Mouse (Mus musculus) MEL (cell line): ENCODE measurements around the gene Drg1. TPM values are rescaled to one million over a fixed set of nuclear protein-coding genes. Genes with fewer than 3 reads are reported as not detected.
A peak's percentile ranks its signal among the peaks of the same experiment; 100 is the strongest.

Source experiments
- DNase-seq: peaks from one replicate; pipeline ENCODE4 v3.0.0; 2011; ENCODE audit warnings: low read depth, low spot score
- H3K27ac ChIP-seq: 2 replicates; pipeline ENCODE4 v1.5.1; 2012; ENCODE audit warnings: low read depth, mild to moderate bottlenecking, control low read depth, low read length, moderate library complexity; ENCODE audit not compliant: control insufficient read depth
- H3K27me3 ChIP-seq, 2 experiments: fragments of 150-350 bp in 1 of 2; sonication (generic) in 1 of 2; 2 replicates each; pipeline ENCODE4 v1.6.1; 2012; ENCODE audit warnings: low read length in 2 of 2, mild to moderate bottlenecking in 2 of 2, improper control_type of control experiment in 1 of 2, moderate library complexity in 1 of 2; ENCODE audit not compliant: insufficient read depth in 2 of 2, control insufficient read depth in 1 of 2
- H3K36me3 ChIP-seq, 2 experiments: 2 replicates each; pipeline ENCODE4 v1.6.1; 2012 to 2014; ENCODE audit warnings: low read length in 2 of 2, improper control_type of control experiment in 1 of 2, inconsistent platforms in 1 of 2, mild to moderate bottlenecking in 1 of 2; ENCODE audit not compliant: insufficient read depth in 2 of 2, control insufficient read depth in 1 of 2
- H3K4me1 ChIP-seq, 2 experiments: fragments of 150-350 bp in 1 of 2; sonication (generic) in 1 of 2; 2 replicates each; pipeline ENCODE4 v1.6.1; 2012; ENCODE audit warnings: low read length in 2 of 2, improper control_type of control experiment in 1 of 2, mild to moderate bottlenecking in 1 of 2; ENCODE audit not compliant: insufficient read depth in 2 of 2, control insufficient read depth in 1 of 2
- H3K4me3 ChIP-seq, 2 experiments: fragments of 150-350 bp in 1 of 2; sonication (generic) in 1 of 2; 2 replicates each; pipeline ENCODE4 v1.5.1; 2012; ENCODE audit warnings: low read depth in 2 of 2, low read length in 2 of 2, mild to moderate bottlenecking in 2 of 2, moderate library complexity in 2 of 2, control low read depth in 1 of 2, improper control_type of control experiment in 1 of 2; ENCODE audit not compliant: control insufficient read depth in 1 of 2, insufficient read depth in 1 of 2
- H3K79me2 ChIP-seq: 2 replicates; pipeline ENCODE4 v1.6.1; 2012; ENCODE audit warnings: mild to moderate bottlenecking, low read length, moderate library complexity; ENCODE audit not compliant: control insufficient read depth, poor library complexity, insufficient read depth
- H3K9ac ChIP-seq: 2 replicates; pipeline ENCODE4 v1.6.1; 2012; ENCODE audit warnings: low read depth, mild to moderate bottlenecking, control low read depth, low read length, moderate library complexity; ENCODE audit not compliant: control insufficient read depth, poor library complexity, severe bottlenecking
- H3K9me3 ChIP-seq: fragments of 150-350 bp; sonication (generic); replicated peaks from 2 replicates; pipeline ENCODE4 v1.6.1; 2012; ENCODE audit warnings: mild to moderate bottlenecking, low read length, improper control_type of control experiment, moderate library complexity; ENCODE audit not compliant: insufficient read depth
- BHLHE40 ChIP-seq: IDR thresholded peaks from 2 replicates; pipeline ENCODE4 v1.6.1; 2012; ENCODE audit warnings: low read depth, mild to moderate bottlenecking, inconsistent platforms, low read length, improper control_type of control experiment, borderline replicate concordance
- CHD1 ChIP-seq: IDR thresholded peaks from 2 replicates; pipeline ENCODE4 v1.6.1; 2012; ENCODE audit warnings: low read depth, mild to moderate bottlenecking, inconsistent platforms, low read length, improper control_type of control experiment
- CHD2 ChIP-seq: IDR thresholded peaks from 2 replicates; pipeline ENCODE4 v1.6.1; 2011; ENCODE audit warnings: low read length, improper control_type of control experiment
- CTCF ChIP-seq, 3 experiments: IDR thresholded peaks in 2 of 3; conservative IDR thresholded peaks in 1 of 3; 2 replicates each; pipeline ENCODE4 v1.5.1; 2011 to 2012; ENCODE audit warnings: low read length in 3 of 3, low read depth in 2 of 3, mild to moderate bottlenecking in 2 of 3, improper control_type of control experiment in 1 of 3, inconsistent platforms in 1 of 3, mixed read lengths in 1 of 3, moderate library complexity in 1 of 3; ENCODE audit not compliant: control insufficient read depth in 1 of 3, insufficient read depth in 1 of 3, poor library complexity in 1 of 3, severe bottlenecking in 1 of 3
- E2F4 ChIP-seq: IDR thresholded peaks from 2 replicates; pipeline ENCODE4 v1.6.1; 2011; ENCODE audit warnings: low read depth, low read length, improper control_type of control experiment, borderline replicate concordance
- ELF1 ChIP-seq: IDR thresholded peaks from 2 replicates; pipeline ENCODE4 v1.6.1; 2014; ENCODE audit warnings: low read depth, mild to moderate bottlenecking, inconsistent platforms, low read length, improper control_type of control experiment, moderate library complexity
- EP300 ChIP-seq, 2 experiments: IDR thresholded peaks; 2 replicates each; pipeline ENCODE4 v1.6.1; 2011; ENCODE audit warnings: improper control_type of control experiment in 2 of 2, low read length in 2 of 2, low read depth in 1 of 2, mild to moderate bottlenecking in 1 of 2
- ETS1 ChIP-seq: IDR thresholded peaks from 2 replicates; pipeline ENCODE4 v1.6.1; 2012; ENCODE audit warnings: low read depth, mild to moderate bottlenecking, inconsistent platforms, low read length, improper control_type of control experiment, moderate library complexity
- GABPA ChIP-seq: IDR thresholded peaks from 2 replicates; pipeline ENCODE4 v1.6.1; 2012; ENCODE audit warnings: low read depth, mild to moderate bottlenecking, inconsistent platforms, low read length, improper control_type of control experiment, moderate library complexity
- GATA1 ChIP-seq: IDR thresholded peaks from 2 replicates; pipeline ENCODE4 v1.6.1; 2011; ENCODE audit warnings: low read depth, low read length, improper control_type of control experiment
- HCFC1 ChIP-seq: IDR thresholded peaks from 2 replicates; pipeline ENCODE4 v1.6.1; 2012; ENCODE audit warnings: low read depth, mild to moderate bottlenecking, inconsistent platforms, low read length, improper control_type of control experiment, moderate library complexity
- JUND ChIP-seq: IDR thresholded peaks from 2 replicates; pipeline ENCODE4 v1.6.1; 2011; ENCODE audit warnings: low read depth, mild to moderate bottlenecking, improper control_type of control experiment, low read length
- MAFK ChIP-seq: IDR thresholded peaks from 2 replicates; pipeline ENCODE4 v1.6.1; 2011; ENCODE audit warnings: low read depth, mild to moderate bottlenecking, low read length, improper control_type of control experiment, borderline replicate concordance
- MAX ChIP-seq: IDR thresholded peaks from 2 replicates; pipeline ENCODE4 v1.6.1; 2011; ENCODE audit warnings: low read length, improper control_type of control experiment
- MAZ ChIP-seq: IDR thresholded peaks from 2 replicates; pipeline ENCODE4 v1.6.1; 2012; ENCODE audit warnings: low read depth, mild to moderate bottlenecking, inconsistent platforms, low read length, improper control_type of control experiment
- MEF2A ChIP-seq: IDR thresholded peaks from 2 replicates; pipeline ENCODE4 v1.6.1; 2014; ENCODE audit warnings: low read depth, mild to moderate bottlenecking, inconsistent platforms, low read length, improper control_type of control experiment; ENCODE audit not compliant: poor library complexity, insufficient replicate concordance, severe bottlenecking; ENCODE audit errors: extremely low read depth
- MXI1 ChIP-seq: IDR thresholded peaks from 2 replicates; pipeline ENCODE4 v1.6.1; 2011; ENCODE audit warnings: mild to moderate bottlenecking, low read depth, low read length, improper control_type of control experiment
- MYB ChIP-seq: IDR thresholded peaks from 2 replicates; pipeline ENCODE4 v1.6.1; 2011; ENCODE audit warnings: mild to moderate bottlenecking, low read depth, low read length, improper control_type of control experiment
- MYC ChIP-seq: IDR thresholded peaks from 2 replicates; pipeline ENCODE4 v1.6.1; 2011; ENCODE audit warnings: low read depth, mild to moderate bottlenecking, low read length, improper control_type of control experiment, moderate library complexity
- NELFE ChIP-seq: IDR thresholded peaks from 2 replicates; pipeline ENCODE4 v1.6.1; 2011; ENCODE audit warnings: low read depth, low read length, improper control_type of control experiment
- NRF1 ChIP-seq: IDR thresholded peaks from 2 replicates; pipeline ENCODE4 v1.6.1; 2014; ENCODE audit warnings: low read depth, mild to moderate bottlenecking, inconsistent platforms, low read length, improper control_type of control experiment, moderate library complexity; ENCODE audit not compliant: poor library complexity, insufficient read depth, severe bottlenecking
- POLR2A ChIP-seq, 2 experiments: IDR thresholded peaks; 2 replicates each; pipeline ENCODE4 v1.6.1; 2011 to 2012; ENCODE audit warnings: low read length in 2 of 2, mild to moderate bottlenecking in 2 of 2, control low read depth in 1 of 2, improper control_type of control experiment in 1 of 2, low read depth in 1 of 2, moderate library complexity in 1 of 2; ENCODE audit not compliant: control insufficient read depth in 1 of 2, insufficient read depth in 1 of 2, poor library complexity in 1 of 2
- POLR2AphosphoS2 ChIP-seq: IDR thresholded peaks from 2 replicates; pipeline ENCODE4 v1.6.1; 2011; ENCODE audit warnings: low read length, improper control_type of control experiment
- POLR2AphosphoS5 ChIP-seq: IDR thresholded peaks from 2 replicates; pipeline ENCODE4 v1.6.1; 2012; ENCODE audit warnings: low read depth, borderline replicate concordance, mild to moderate bottlenecking, inconsistent platforms, low read length, moderate library complexity, mixed read lengths
- RCOR1 ChIP-seq: IDR thresholded peaks from 2 replicates; pipeline ENCODE4 v1.6.1; 2012; ENCODE audit warnings: low read depth, mild to moderate bottlenecking, inconsistent platforms, low read length, improper control_type of control experiment
- SIN3A ChIP-seq: IDR thresholded peaks from 2 replicates; pipeline ENCODE4 v1.6.1; 2012; ENCODE audit warnings: low read length, improper control_type of control experiment, inconsistent platforms
- TAL1 ChIP-seq: IDR thresholded peaks from 2 replicates; pipeline ENCODE4 v1.6.1; 2012; ENCODE audit warnings: mild to moderate bottlenecking, inconsistent platforms, low read length, moderate library complexity, mixed read lengths
- TBP ChIP-seq: IDR thresholded peaks from 2 replicates; pipeline ENCODE4 v1.8.0; 2011; ENCODE audit warnings: low read depth, low read length, improper control_type of control experiment
- TCF12 ChIP-seq: IDR thresholded peaks from 2 replicates; pipeline ENCODE4 v1.6.1; 2014; ENCODE audit warnings: low read depth, mild to moderate bottlenecking, inconsistent platforms, low read length, improper control_type of control experiment, moderate library complexity
- UBTF ChIP-seq: IDR thresholded peaks from 2 replicates; pipeline ENCODE4 v1.6.1; 2012; ENCODE audit warnings: low read depth, mild to moderate bottlenecking, inconsistent platforms, low read length, improper control_type of control experiment, moderate library complexity, borderline replicate concordance; ENCODE audit not compliant: insufficient read depth
- USF2 ChIP-seq, 2 experiments: IDR thresholded peaks; 2 replicates each; pipeline ENCODE4 v1.6.1; 2011 to 2012; ENCODE audit warnings: improper control_type of control experiment in 2 of 2, low read length in 2 of 2, borderline replicate concordance in 1 of 2, inconsistent platforms in 1 of 2, low read depth in 1 of 2, mild to moderate bottlenecking in 1 of 2; ENCODE audit not compliant: insufficient read depth in 1 of 2
- ZC3H11A ChIP-seq: IDR thresholded peaks from 2 replicates; pipeline ENCODE4 v1.6.1; 2012; ENCODE audit warnings: low read depth, mild to moderate bottlenecking, inconsistent platforms, low read length, improper control_type of control experiment
- ZKSCAN1 ChIP-seq: IDR thresholded peaks from 2 replicates; pipeline ENCODE4 v1.6.1; 2012; ENCODE audit warnings: low read depth, mild to moderate bottlenecking, inconsistent platforms, low read length, improper control_type of control experiment, moderate library complexity
- ZMIZ1 ChIP-seq: IDR thresholded peaks from 2 replicates; pipeline ENCODE4 v1.6.1; 2012; ENCODE audit warnings: low read depth, mild to moderate bottlenecking, inconsistent platforms, low read length, improper control_type of control experiment, moderate library complexity
- ZNF384 ChIP-seq: IDR thresholded peaks from 2 replicates; pipeline ENCODE4 v1.6.1; 2012; ENCODE audit warnings: low read depth, mild to moderate bottlenecking, inconsistent platforms, low read length, improper control_type of control experiment
- polyA plus RNA-seq, 2 experiments: library from polyadenylated mRNA; stranded (reverse) in 1 of 2; unstranded in 1 of 2; fragments of >175 nt in 1 of 2; fragments of >200 nt in 1 of 2; gene quantifications; 2 replicates each; pipeline versions ENCODE4 v1.2.1 to v1.2.4; 2012; ENCODE audit warnings: low replicate concordance in 2 of 2, low read depth in 1 of 2; ENCODE audit not compliant: insufficient read length in 2 of 2, insufficient read depth in 1 of 2, missing spikeins in 1 of 2
- total RNA-seq: library from RNA; depleted of rRNA; stranded (reverse); fragments of 300-350 nt; gene quantifications from 2 replicates; pipeline ENCODE4 v1.2.3, GENCODE M21; 2012

Drg1 gene
- total and polyA plus RNA-seq, 3 experiments: 161 to 1,664 (median 212) TPM

DNA sequence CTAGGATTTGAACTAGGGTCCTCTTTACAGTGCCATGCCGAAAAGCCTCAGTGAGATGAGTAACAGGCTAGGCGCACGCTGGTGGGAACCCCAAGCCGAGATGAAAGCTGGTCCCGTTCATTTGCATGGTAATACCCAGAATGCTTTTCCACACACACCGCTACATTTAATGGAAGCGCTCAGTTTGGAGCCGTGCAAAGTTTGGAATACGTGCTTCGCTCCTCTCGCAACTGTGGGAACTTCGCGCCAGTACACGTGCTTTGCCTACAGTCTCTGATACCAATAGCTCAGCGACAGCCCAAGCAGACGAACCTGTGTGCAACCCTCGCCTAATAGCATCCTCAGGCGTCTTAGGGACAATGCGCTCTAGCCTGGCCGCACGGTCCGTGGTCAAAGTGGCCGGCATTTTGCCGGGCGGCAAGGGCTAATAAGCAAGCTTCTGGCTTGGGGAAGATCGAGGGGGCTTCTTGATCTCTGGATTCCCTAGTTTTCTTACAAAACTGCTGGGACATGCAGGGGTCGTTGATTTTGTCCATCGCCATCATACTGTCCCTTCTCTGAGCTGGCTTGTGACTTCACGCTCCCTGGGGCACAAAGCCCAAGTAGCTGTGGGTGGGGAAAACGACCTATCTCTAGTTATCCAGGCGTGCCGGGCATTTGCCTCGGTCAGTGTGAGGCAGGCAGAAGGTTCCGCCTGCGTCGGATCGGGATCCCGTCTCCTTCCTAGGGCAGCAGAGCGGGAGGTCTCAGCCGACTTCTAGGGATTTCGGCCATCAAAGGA lies 22.5 kb upstream of the Drg1 start, which contains the start of gene Patz1:
Gene Patz1, plus strand, starts transcription at position 354 of the 781 bp plus-strand sequence.
- Histone ChIP-seq H3K9ac (peak within 1 kb of the TSS; percentile 98), H3K9me3 (no peaks in the 10 kb centered on the region), H3K27ac (peak within 1 kb of the TSS; percentile 89), H3K4me3 (peak within 1 kb of the TSS; percentile 67 to 90), H3K4me1 (peaks cover 3 to 29% of the 10 kb centered on the region in 2 experiments), H3K79me2 (peaks cover 48% of the 10 kb centered on the region), H3K36me3 (peaks cover 3 to 20% of the 10 kb centered on the region in 2 experiments), H3K27me3 (no peaks in the 10 kb centered on the region)
- DNase-seq: peak; percentile 90
- no peak; the same call in 1 of the 2 replicates for TF ChIP-seq E2F4
- TF ChIP-seq CHD2: no peak
- TF ChIP-seq TCF12: peak; percentile 42
- no peak for TF ChIP-seq JUND
- 0 out of 2 replicates have a peak, but pooled peaks have one; percentile 29 for TF ChIP-seq TAL1
- TF ChIP-seq ETS1: peak; percentile 32; the same call in 1 of the 2 replicates
- TF ChIP-seq GATA1: no peak
- peak; percentile 97 for TF ChIP-seq ZMIZ1
- peak; percentile 30; the same call in 1 of the 2 replicates for TF ChIP-seq RCOR1
- TF ChIP-seq NRF1: no peak
- TF ChIP-seq GABPA: no peak
- TF ChIP-seq HCFC1: peak; percentile 33; the same call in 1 of the 2 replicates
- no peak for TF ChIP-seq ELF1
- TF ChIP-seq USF2 (IDR thresholded peaks at IDR 0.05; ENCODE audit: borderline replicate concordance in 1 of 2, insufficient read depth in 1 of 2, low read depth in 1 of 2, low read length in 2 of 2): no peak
- TF ChIP-seq CTCF (IDR thresholded peaks at IDR 0.05 in 2 of 3, conservative IDR thresholded peaks at IDR 0.05 in 1 of 3; ENCODE audit: control insufficient read depth in 1 of 3, insufficient read depth in 1 of 3, low read depth in 2 of 3, low read length in 3 of 3, poor library complexity in 1 of 3, severe bottlenecking in 1 of 3): no peak
- 0 out of 2 replicates have a peak, but pooled peaks have one; percentile 81 for TF ChIP-seq POLR2AphosphoS5
- peak; percentile 97 for TF ChIP-seq CHD1
- peak; percentile 71; the same call in 1 of the 2 replicates for TF ChIP-seq TBP
- TF ChIP-seq MAFK: no peak
- 0 out of 2 replicates have a peak, but pooled peaks have one; percentile 20 for TF ChIP-seq MYB
- peak; percentile 43 for TF ChIP-seq SIN3A
- TF ChIP-seq NELFE: peak; percentile 52
- no peak for TF ChIP-seq MEF2A
- no peak for TF ChIP-seq ZC3H11A
- peak; percentile 96 for TF ChIP-seq MAX
- TF ChIP-seq POLR2AphosphoS2: peak; percentile 92
- TF ChIP-seq MYC: peak; percentile 94
- no peak; the same call in none of the 2 replicates for TF ChIP-seq MAZ
- TF ChIP-seq ZNF384: no peak
- TF ChIP-seq BHLHE40: peak; percentile 70
- no peak for TF ChIP-seq ZKSCAN1
- TF ChIP-seq POLR2A (IDR thresholded peaks at IDR 0.05; ENCODE audit: control insufficient read depth in 1 of 2, insufficient read depth in 1 of 2, low read depth in 1 of 2, low read length in 2 of 2, poor library complexity in 1 of 2): peak; percentile 79 to 82
- peak; percentile 68; the same call in 1 of the 2 replicates for TF ChIP-seq MXI1
- TF ChIP-seq EP300 (IDR thresholded peaks at IDR 0.05; ENCODE audit: low read depth in 1 of 2, low read length in 2 of 2): peak; percentile 40 to 44; a peak in 3 of 4 replicates
- no peak for TF ChIP-seq UBTF
